Mouse (Mus musculus) bone marrow, adult 2 months (tissue): Measurements from ENCODE around the gene Copz1.

Experiments used
- CTCF ChIP-seq: fragments of 200-500 bp; IDR thresholded peaks from 2 replicates; pipeline ENCODE4 v1.5.1; 2011; ENCODE audit warnings: low read length, control low read depth; ENCODE audit not compliant: control insufficient read depth, insufficient read depth
- POLR2A ChIP-seq: fragments of 200-500 bp; IDR thresholded peaks from 2 replicates; pipeline ENCODE4 v1.6.1; 2011; ENCODE audit warnings: low read depth, mild to moderate bottlenecking, control low read depth, low read length, borderline replicate concordance; ENCODE audit not compliant: control insufficient read depth

DNA sequence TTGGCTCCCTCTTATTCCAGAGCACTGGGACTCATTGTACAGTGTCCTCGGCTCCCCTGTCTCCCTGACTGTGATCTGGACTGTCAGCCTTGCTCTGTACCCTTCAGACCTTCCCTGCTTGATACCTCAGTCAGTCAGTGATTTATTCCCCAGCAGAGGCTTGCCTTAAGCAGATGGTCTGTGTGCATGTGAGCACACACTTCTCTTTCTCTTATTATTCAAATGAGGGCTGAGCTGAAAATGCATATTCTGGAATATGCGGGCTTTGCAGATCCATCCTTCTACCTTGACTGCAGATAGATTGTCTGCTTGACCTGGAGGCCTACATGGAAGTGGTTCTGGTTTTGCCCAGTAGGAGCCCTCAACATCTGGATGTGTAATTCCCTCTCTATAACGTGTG is 25.5 kb downstream of the Copz1 start:
- TF ChIP-seq CTCF (no peak), POLR2A (no peak)
